Mouse (Mus musculus) spleen, postnatal 10 days (tissue): ENCODE measurements around the gene Cmtm8.

ENCODE experiments used
- DNase-seq, 2 experiments: peaks; one replicate each; pipeline ENCODE4 v3.0.0; 2021 to 2022; ENCODE audit warnings: low spot score in 2 of 2

Cmtm8 gene

GRCm38 (mm10) chr9:114844017-114844662 lies at the start of gene Cmtm8:
Gene Cmtm8, minus strand, starts transcription at chr9:114844156.
- DNase-seq: peak; percentile 28 to 60

- no peak for DNase-seq
Observed at GRCm38 (mm10) chr9:114892974-114893373, 49.0 kb upstream of the Cmtm8 start.

GRCm38 (mm10) chr9:114890377-114890776 lies 46.4 kb upstream of the Cmtm8 start:
- DNase-seq: no peak

- no peak for DNase-seq
Observed at GRCm38 (mm10) chr9:114888856-114889407, 45.0 kb upstream of the Cmtm8 start.

GRCm38 (mm10) chr9:114887699-114888098 lies 43.7 kb upstream of the Cmtm8 start:
- peak in 1 of 2 experiments; percentile 45 for DNase-seq

GRCm38 (mm10) chr9:114885991-114886662 lies 42.2 kb upstream of the Cmtm8 start:
- no peak for DNase-seq

GRCm38 (mm10) chr9:114885564-114885963 lies 41.6 kb upstream of the Cmtm8 start:
- no peak for DNase-seq

GRCm38 (mm10) chr9:114881977-114882376 lies 38.0 kb upstream of the Cmtm8 start:
- DNase-seq: no peak

GRCm38 (mm10) chr9:114855327-114855726 lies 11.4 kb upstream of the Cmtm8 start:
- no peak for DNase-seq

GRCm38 (mm10) chr9:114854686-114855085 lies 10.7 kb upstream of the Cmtm8 start:
- no peak for DNase-seq

- DNase-seq: no peak
Observed at GRCm38 (mm10) chr9:114853336-114853735, 9.4 kb upstream of the Cmtm8 start.

GRCm38 (mm10) chr9:114851419-114852190 lies 7.6 kb upstream of the Cmtm8 start:
- DNase-seq: no peak

GRCm38 (mm10) chr9:114843634-114844016 lies 331 bp downstream of the Cmtm8 start:
- DNase-seq: peak in 1 of 2 experiments; percentile 38

GRCm38 (mm10) chr9:114842886-114843285 lies 1.1 kb downstream of the Cmtm8 start:
- no peak for DNase-seq

- no peak for DNase-seq
Observed at GRCm38 (mm10) chr9:114842269-114842668, 1.7 kb downstream of the Cmtm8 start.

GRCm38 (mm10) chr9:114838870-114839269 lies 5.1 kb downstream of the Cmtm8 start:
- no peak for DNase-seq

- no peak for DNase-seq
Observed at GRCm38 (mm10) chr9:114831527-114831926, 12.4 kb downstream of the Cmtm8 start.

- DNase-seq: no peak
Observed at GRCm38 (mm10) chr9:114830351-114830750, 13.6 kb downstream of the Cmtm8 start.

- no peak for DNase-seq
Observed at GRCm38 (mm10) chr9:114829669-114830068, 14.3 kb downstream of the Cmtm8 start.

GRCm38 (mm10) chr9:114828377-114828776 lies 15.6 kb downstream of the Cmtm8 start:
- no peak for DNase-seq

GRCm38 (mm10) chr9:114827242-114827852 lies 16.6 kb downstream of the Cmtm8 start:
- no peak for DNase-seq

GRCm38 (mm10) chr9:114824166-114824565 lies 19.8 kb downstream of the Cmtm8 start:
- DNase-seq: no peak
